Mouse (Mus musculus): Measurements from ENCODE around the gene Ep300. TPM values are rescaled to one million over a fixed set of nuclear protein-coding genes. Genes with fewer than 3 reads are reported as not detected.
"Not testable (repeated sequence)": the region's sequence is repeated elsewhere in the genome, so short reads cannot be mapped to it uniquely, and the experiment has no call there.

The Ep300 gene
- polyA plus RNA-seq, 1 experiment from 2014 or later = 13.6 TPM

GRCm38 (mm10) chr15:81693366-81693966 is 108.3 kb downstream of the Ep300 start:
- peak overlapping the region; percentile 42 for H3K9ac ChIP-seq
- peaks cover 20% of the 10 kb centered on the region for H3K4me1 ChIP-seq
- 0 out of 2 replicates have a peak, but pooled peaks have one; percentile 8 for ATAC-seq (ENCODE audit: borderline replicate concordance, extremely low read depth, low FRiP score, low TSS enrichment)
- H3K9me3 ChIP-seq = no peaks in the 10 kb centered on the region
- peak overlapping the region; percentile 35; the same call in 1 of the 2 replicates for H3K27ac ChIP-seq
- WGBS = 4% methylated on average over 41 of the region's 41 CpGs
- peak overlapping the region; percentile 51 for H3K4me3 ChIP-seq
- peaks cover 48% of the 10 kb centered on the region for H3K27me3 ChIP-seq
- no peaks in the 10 kb centered on the region for H3K36me3 ChIP-seq
- H3K4me2 ChIP-seq = peak overlapping the region; percentile 91

GRCm38 (mm10) chr15:81693967-81694881 is 109.1 kb downstream of the Ep300 start:
- Histone ChIP-seq H3K9ac (peak overlapping the region; percentile 42), H3K27ac (peak overlapping the region; percentile 35; the same call in 1 of the 2 replicates), H3K4me3 (peak overlapping the region; percentile 51), H3K27me3 (peaks cover 48% of the 10 kb centered on the region), H3K36me3 (no peaks in the 10 kb centered on the region), H3K9me3 (no peaks in the 10 kb centered on the region), H3K4me1 (peaks cover 20% of the 10 kb centered on the region), H3K4me2 (peak overlapping the region; percentile 91)
- WGBS = under 1% methylated on average over 102 of the region's 107 CpGs
- ATAC-seq (ENCODE audit: borderline replicate concordance, extremely low read depth, low FRiP score, low TSS enrichment) = peak; percentile 72

DNA sequence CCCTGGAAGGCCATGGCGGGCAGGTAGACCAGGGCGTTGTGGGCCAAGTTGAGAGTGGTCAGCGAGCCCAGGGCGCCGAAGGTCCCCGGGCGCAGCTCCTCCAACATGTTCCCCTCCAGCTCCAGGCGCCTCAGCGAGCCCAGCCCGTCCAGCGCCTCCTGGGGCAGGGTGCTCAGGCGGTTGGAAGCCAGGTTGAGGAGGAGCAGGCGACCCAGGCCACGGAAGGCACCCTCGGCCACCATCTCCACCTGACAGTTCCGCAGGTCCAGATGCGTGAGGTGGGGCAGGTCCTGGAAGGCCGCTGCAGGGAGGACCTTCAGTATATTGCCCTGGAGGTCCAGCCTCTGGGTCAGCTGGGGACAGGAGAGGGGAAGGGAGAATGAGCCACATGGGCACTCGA is 109.7 kb downstream of the Ep300 start:
- H3K4me2 ChIP-seq = peak overlapping the region; percentile 91
- peaks cover 20% of the 10 kb centered on the region for H3K4me1 ChIP-seq
- no peaks in the 10 kb centered on the region for H3K36me3 ChIP-seq
- peak overlapping the region; percentile 51 for H3K4me3 ChIP-seq
- no peak for ATAC-seq (ENCODE audit: borderline replicate concordance, extremely low read depth, low FRiP score, low TSS enrichment)
- H3K9me3 ChIP-seq = no peaks in the 10 kb centered on the region
- 24% methylated on average over 19 of the region's 19 CpGs for WGBS
- H3K27me3 ChIP-seq = peaks cover 48% of the 10 kb centered on the region
- H3K27ac ChIP-seq = no peak overlapping the region
- H3K9ac ChIP-seq = peak overlapping the region; percentile 42

GRCm38 (mm10) chr15:81697175-81697574 is 112.0 kb downstream of the Ep300 start, which contains the start of gene Chadl:
Gene Chadl (minus strand): TSS chr15:81697287.
- Histone ChIP-seq H3K9ac (no peak within 1 kb of the TSS), H3K27ac (no peak within 1 kb of the TSS), H3K36me3 (no peaks in the 10 kb centered on the region), H3K27me3 (peaks cover 40% of the 10 kb centered on the region), H3K4me2 (no peak within 1 kb of the TSS), H3K9me3 (no peaks in the 10 kb centered on the region), H3K4me3 (no peak within 1 kb of the TSS), H3K4me1 (peaks cover 20% of the 10 kb centered on the region)
- ATAC-seq (ENCODE audit: borderline replicate concordance, extremely low read depth, low FRiP score, low TSS enrichment) = no peak
- 57% methylated on average over 7 of the region's 7 CpGs for WGBS

DNA sequence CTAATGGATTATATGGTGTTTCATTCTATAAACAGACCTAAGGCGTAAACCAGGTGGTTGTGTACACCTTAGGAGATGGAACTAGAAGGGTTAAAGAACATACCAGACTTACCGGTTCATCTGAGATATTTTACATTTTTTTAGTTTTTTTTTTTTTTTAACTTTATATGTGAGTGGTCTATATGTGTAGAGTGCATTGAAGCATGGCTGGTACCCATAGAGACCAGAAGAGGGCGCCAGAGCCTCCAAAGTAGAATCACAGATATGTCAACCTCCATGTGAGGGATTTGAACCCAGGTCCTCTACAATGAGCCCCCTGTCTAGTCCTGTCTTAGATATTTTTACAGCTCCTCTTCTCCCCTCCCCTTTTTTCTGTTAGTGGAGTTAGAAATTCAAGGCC is 112.7 kb downstream of the Ep300 start:
- WGBS = 36% methylated on average over 3 of the region's 3 CpGs
- ATAC-seq (ENCODE audit: borderline replicate concordance, extremely low read depth, low FRiP score, low TSS enrichment) = no peak
- peaks cover 33% of the 10 kb centered on the region for H3K27me3 ChIP-seq

GRCm38 (mm10) chr15:81698532-81698931 is 113.4 kb downstream of the Ep300 start:
- peaks cover 15% of the 10 kb centered on the region for H3K4me1 ChIP-seq
- H3K27me3 ChIP-seq = peaks cover 26% of the 10 kb centered on the region
- WGBS = 42% methylated on average over 2 of the region's 2 CpGs
- no peak for ATAC-seq (ENCODE audit: borderline replicate concordance, extremely low read depth, low FRiP score, low TSS enrichment)
- H3K4me2 ChIP-seq = no peak overlapping the region
- no peaks in the 10 kb centered on the region for H3K9me3 ChIP-seq
- H3K36me3 ChIP-seq = peaks cover 5% of the 10 kb centered on the region
- H3K4me3 ChIP-seq = no peak overlapping the region
- no peak overlapping the region for H3K9ac ChIP-seq
- H3K27ac ChIP-seq = no peak overlapping the region

More for the DNA sequence above, 112.7 kb downstream of the Ep300 start:
- no peak overlapping the region for H3K27ac ChIP-seq
- no peak overlapping the region for H3K4me3 ChIP-seq
- no peak overlapping the region for H3K9ac ChIP-seq
- H3K4me2 ChIP-seq = no peak overlapping the region
- no peaks in the 10 kb centered on the region for H3K9me3 ChIP-seq
- peaks cover 20% of the 10 kb centered on the region for H3K4me1 ChIP-seq
- no peaks in the 10 kb centered on the region for H3K36me3 ChIP-seq

DNA sequence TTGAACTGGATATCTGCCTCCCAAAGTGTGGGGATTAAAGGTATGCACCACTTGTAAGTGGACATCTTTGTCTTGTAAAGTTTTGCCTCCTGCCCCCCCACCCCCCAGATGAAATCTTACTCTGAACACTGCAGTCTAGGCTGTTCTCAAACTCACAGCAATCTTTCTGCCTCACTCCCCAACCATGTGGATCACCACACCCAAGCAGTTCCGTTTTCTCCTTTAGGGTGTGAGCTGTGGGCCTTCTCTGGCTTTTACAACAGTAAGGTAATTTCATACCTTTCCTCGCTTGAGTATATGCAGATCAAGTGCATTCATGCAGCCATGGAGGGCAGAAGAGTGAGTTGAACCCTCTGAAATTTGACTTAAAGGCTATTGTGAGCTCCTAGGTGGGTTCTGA is 115.0 kb downstream of the Ep300 start:
- ATAC-seq (ENCODE audit: borderline replicate concordance, extremely low read depth, low FRiP score, low TSS enrichment) = no peak
- H3K27me3 ChIP-seq = peaks cover 10% of the 10 kb centered on the region
- 55% methylated on average over 2 of the region's 2 CpGs for WGBS

GRCm38 (mm10) chr15:81700601-81701000 is 115.5 kb downstream of the Ep300 start:
- Histone ChIP-seq H3K4me1 (0 out of 2 replicates have a peak, but pooled peaks cover 4% of the 10 kb centered on the region), H3K27ac (no peak overlapping the region), H3K9ac (no peak overlapping the region), H3K36me3 (peaks cover 26% of the 10 kb centered on the region), H3K4me2 (no peak overlapping the region), H3K4me3 (no peak overlapping the region), H3K27me3 (peaks cover 5% of the 10 kb centered on the region), H3K9me3 (no peaks in the 10 kb centered on the region)
- no peak for ATAC-seq (ENCODE audit: borderline replicate concordance, extremely low read depth, low FRiP score, low TSS enrichment)
- 58% methylated on average over 8 of the region's 8 CpGs for WGBS

More for the DNA sequence above, 115.0 kb downstream of the Ep300 start:
- Histone ChIP-seq H3K4me2 (no peak overlapping the region), H3K9ac (no peak overlapping the region), H3K27ac (no peak overlapping the region), H3K36me3 (peaks cover 22% of the 10 kb centered on the region), H3K4me3 (no peak overlapping the region), H3K4me1 (0 out of 2 replicates have a peak, but pooled peaks cover 4% of the 10 kb centered on the region), H3K9me3 (no peaks in the 10 kb centered on the region)

DNA sequence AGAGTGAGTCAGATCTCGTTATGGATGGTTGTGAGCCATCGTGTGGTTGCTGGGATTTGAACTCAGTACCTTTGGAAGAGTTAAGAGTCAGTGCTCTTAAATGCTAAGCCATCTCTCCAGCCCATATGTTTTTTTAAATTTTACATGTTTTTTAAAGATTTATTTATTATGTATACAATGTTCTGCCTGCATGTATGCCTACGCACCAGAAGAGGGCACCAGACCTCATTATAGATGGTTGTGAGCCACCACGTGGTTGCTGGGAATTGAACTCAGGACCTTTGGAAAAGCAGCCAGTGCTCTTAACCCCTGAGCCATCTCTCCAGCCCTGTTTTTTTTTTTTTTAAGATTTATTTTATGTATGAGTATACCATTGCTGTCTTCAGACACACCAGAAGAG is 116.2 kb downstream of the Ep300 start:
- not testable (repeated sequence) for H3K27me3 ChIP-seq; H3K27ac ChIP-seq; H3K9me3 ChIP-seq; ATAC-seq (ENCODE audit: borderline replicate concordance, extremely low read depth, low FRiP score, low TSS enrichment); H3K9ac ChIP-seq; H3K4me2 ChIP-seq; H3K4me3 ChIP-seq; H3K4me1 ChIP-seq
- peaks cover 34% of the 10 kb centered on the region for H3K36me3 ChIP-seq
- 75% methylated on average over 4 of the region's 4 CpGs for WGBS

Small RNAs within 50 kb of the gene (microRNA-seq; reads per million reads assigned to microRNA genes)
- gene Gm23880 = not detected

Other genes starting within 250 kb of the Ep300 start
- 110 and 112 TPM in 2 replicates for gene Slc25a17, start 224.5 kb upstream of the Ep300 start, polyA plus RNA-seq (2015; fragmentation: Nextera tagmentation; extraction: Ambion mirVana)
- 146 and 154 TPM in 2 replicates for gene St13, start 185.3 kb upstream of the Ep300 start, polyA plus RNA-seq (2015; fragmentation: Nextera tagmentation; extraction: Ambion mirVana)
- 10.4 and 10.9 TPM in 2 replicates for gene Xpnpep3, start 185.2 kb upstream of the Ep300 start, polyA plus RNA-seq (2015; fragmentation: Nextera tagmentation; extraction: Ambion mirVana)
- 1.3 and 2.0 TPM in 2 replicates for gene Dnajb7, start 177.1 kb upstream of the Ep300 start, polyA plus RNA-seq (2015; fragmentation: Nextera tagmentation; extraction: Ambion mirVana)
- gene Rbx1, start 119.1 kb upstream of the Ep300 start, polyA plus RNA-seq (2015; fragmentation: Nextera tagmentation; extraction: Ambion mirVana) = 458 and 521 TPM in 2 replicates
- gene L3mbtl2, start 78.5 kb downstream of the Ep300 start, polyA plus RNA-seq (2015; fragmentation: Nextera tagmentation; extraction: Ambion mirVana) = 24.6 and 26.0 TPM in 2 replicates
- 5.7 and 5.8 TPM in 2 replicates for gene Chadl, start 111.9 kb downstream of the Ep300 start, polyA plus RNA-seq (2015; fragmentation: Nextera tagmentation; extraction: Ambion mirVana)
- 30.4 and 30.7 TPM in 2 replicates for gene Zc3h7b, start 159.7 kb downstream of the Ep300 start, polyA plus RNA-seq (2015; fragmentation: Nextera tagmentation; extraction: Ambion mirVana)
- gene Rangap1, start 160.2 kb downstream of the Ep300 start, polyA plus RNA-seq (2015; fragmentation: Nextera tagmentation; extraction: Ambion mirVana) = 100 and 111 TPM in 2 replicates
- gene Tef, start 217.1 kb downstream of the Ep300 start, polyA plus RNA-seq (2015; fragmentation: Nextera tagmentation; extraction: Ambion mirVana) = 27.4 and 31.4 TPM in 2 replicates